ENCODE assay signal across 6 mouse cellular contexts in the genomic region with DNA sequence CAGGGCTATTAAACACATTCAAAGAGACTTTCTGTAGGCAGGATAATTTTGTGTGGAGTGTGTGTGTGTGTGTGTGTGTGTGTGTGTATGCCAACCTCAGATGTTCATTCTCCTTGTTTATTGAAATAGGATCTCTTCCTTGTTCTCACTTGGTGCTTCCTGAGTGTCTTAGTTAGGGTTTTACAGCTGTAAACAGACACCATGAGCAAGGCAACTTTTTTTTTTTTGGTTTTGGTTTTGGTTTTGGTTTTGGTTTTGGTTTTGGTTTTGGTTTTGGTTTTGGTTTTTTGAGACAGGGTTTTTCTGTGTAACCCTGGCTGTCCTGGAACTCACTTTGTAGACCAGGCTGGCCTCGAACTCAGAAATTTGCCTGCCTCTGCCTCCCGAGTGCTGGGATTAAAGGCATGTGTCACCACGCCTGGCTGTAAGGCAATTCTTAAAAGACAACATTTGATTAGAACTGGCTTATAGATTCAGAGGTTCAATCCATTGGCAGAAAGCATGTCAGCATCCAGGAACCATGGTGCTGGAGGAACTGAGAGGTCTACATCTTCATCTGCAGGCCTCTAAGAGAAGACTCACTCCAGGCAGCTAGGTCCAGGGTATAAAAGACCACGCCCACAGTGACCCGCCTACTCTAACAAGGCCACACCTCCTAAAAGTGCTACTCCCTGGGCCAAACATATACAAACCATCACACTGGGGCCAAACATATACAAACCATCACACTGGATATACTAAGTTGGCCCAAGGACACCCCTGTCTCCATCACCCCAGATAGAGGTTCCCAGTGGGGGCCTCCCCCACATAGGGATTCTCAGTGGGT. TPM values are rescaled to one million over a fixed set of nuclear protein-coding genes. Genes with fewer than 3 reads are reported as not detected.
A peak's percentile ranks its signal among the peaks of the same experiment; 100 is the strongest.
DNase-seq lines count a peak whose midpoint lies in the region; ATAC-seq lines count a peak whose summit lies in the region.
"Not testable (repeated sequence)": the region's sequence is repeated elsewhere in the genome, so short reads cannot be mapped to it uniquely, and the experiment has no call there.

No protein-coding gene starts in this region.

- H3K4me2 ChIP-seq in liver, embryonic 13.5 days = not testable (repeated sequence)

- not testable (repeated sequence) for H3K4me1 ChIP-seq in liver, embryonic 13.5 days (replicated peaks); megakaryocyte, embryonic 14.5 days

- 63% methylated on average over 5 of the region's 5 CpGs for WGBS in liver, embryonic 13.5 days (ENCODE audit: insufficient replicate concordance)

- ATAC-seq in liver, embryonic 13.5 days (ENCODE audit: low read depth) = not testable (repeated sequence)

- H3K9ac ChIP-seq in liver, embryonic 13.5 days = not testable (repeated sequence)

- H3K27ac ChIP-seq in liver, embryonic 13.5 days = not testable (repeated sequence)

- H3K9me3 ChIP-seq in liver, embryonic 13.5 days (replicated peaks); megakaryocyte, embryonic 14.5 days: not testable (repeated sequence)

- H3K27me3 ChIP-seq in liver, embryonic 13.5 days = not testable (repeated sequence)
- peaks cover 22% of the 10 kb centered on the region for H3K27me3 ChIP-seq in megakaryocyte, embryonic 14.5 days (replicated peaks)

- not testable (repeated sequence) for H3K4me3 ChIP-seq in liver, embryonic 13.5 days (replicated peaks)
- peak overlapping the region; percentile 3 for H3K4me3 ChIP-seq in megakaryocyte, embryonic 14.5 days (replicated peaks)

- DNase-seq in CD4-positive helper T cell, adult 2 months (ENCODE audit: low read depth, low spot score) = peak; percentile 11
- peak; percentile 55 for DNase-seq in ES-CJ7 (ENCODE audit: low read depth, low spot score)
- DNase-seq in R1 (ENCODE audit: low read depth, low spot score) = peak; percentile 72
- DNase-seq in heart, adult 11 months = peak; percentile 81
- DNase-seq in liver, embryonic 13.5 days = peak; percentile 21

- not testable (repeated sequence) for H3K36me3 ChIP-seq in liver, embryonic 13.5 days; megakaryocyte, embryonic 14.5 days (replicated peaks; ENCODE audit: low read length)

RNA-seq across cellular contexts. Expression of a gene that starts 55.2 kb away (rescaled TPM):
- polyA plus RNA-seq in liver, embryonic 13.5 days (2015; fragmentation: Nextera tagmentation; extraction: Ambion mirVana) = 2.4 and 3.8 TPM in 2 replicates
- polyA plus RNA-seq in megakaryocyte, embryonic 14.5 days (2012; ENCODE audit: insufficient read depth, low replicate concordance) = 19.0 and 41.1 TPM in 2 replicates

Comparison
In these comparisons a context has a peak if more than half of its experiments do, and no peak if none do; other contexts are left out.
1. DNase-seq: peak in every context shown above with its lines; median percentile 81 in heart, adult 11 months; 72 in R1; 55 in ES-CJ7; 21 in liver, embryonic 13.5 days; 11 in CD4-positive helper T cell, adult 2 months.